Mouse (Mus musculus) B cell, adult 2 months (primary cell): ENCODE data around the gene Cep95.
"Not testable (repeated sequence)": the region's sequence is repeated elsewhere in the genome, so short reads cannot be mapped to it uniquely, and the experiment has no call there.

Experiments
- DNase-seq, 2 experiments: peaks; one replicate each; pipeline ENCODE4 v3.0.0; 2022

The Cep95 gene

GRCm38 (mm10) chr11:106777395-106777794 lies 11.7 kb upstream of the Cep95 start:
- DNase-seq: no peak

DNA sequence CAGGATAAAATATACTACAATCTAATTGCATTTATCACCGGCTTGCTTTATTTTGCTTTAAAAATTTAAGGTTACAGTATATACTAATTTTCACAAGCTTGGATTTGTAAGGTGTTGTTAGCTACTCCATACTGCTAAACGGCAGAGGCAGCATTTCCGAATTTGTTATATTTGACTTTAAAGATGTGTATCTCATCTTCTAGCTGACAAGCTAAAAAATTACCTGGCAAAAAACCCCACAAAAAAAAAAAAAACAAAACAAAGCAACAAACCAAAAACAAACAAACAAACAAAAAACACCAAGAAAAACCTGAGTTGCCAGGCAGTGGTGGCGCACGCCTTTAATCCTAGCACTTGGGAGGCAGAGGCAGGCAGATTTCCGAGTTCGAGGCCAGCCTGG lies 10.9 kb upstream of the Cep95 start:
- no peak for DNase-seq

DNA sequence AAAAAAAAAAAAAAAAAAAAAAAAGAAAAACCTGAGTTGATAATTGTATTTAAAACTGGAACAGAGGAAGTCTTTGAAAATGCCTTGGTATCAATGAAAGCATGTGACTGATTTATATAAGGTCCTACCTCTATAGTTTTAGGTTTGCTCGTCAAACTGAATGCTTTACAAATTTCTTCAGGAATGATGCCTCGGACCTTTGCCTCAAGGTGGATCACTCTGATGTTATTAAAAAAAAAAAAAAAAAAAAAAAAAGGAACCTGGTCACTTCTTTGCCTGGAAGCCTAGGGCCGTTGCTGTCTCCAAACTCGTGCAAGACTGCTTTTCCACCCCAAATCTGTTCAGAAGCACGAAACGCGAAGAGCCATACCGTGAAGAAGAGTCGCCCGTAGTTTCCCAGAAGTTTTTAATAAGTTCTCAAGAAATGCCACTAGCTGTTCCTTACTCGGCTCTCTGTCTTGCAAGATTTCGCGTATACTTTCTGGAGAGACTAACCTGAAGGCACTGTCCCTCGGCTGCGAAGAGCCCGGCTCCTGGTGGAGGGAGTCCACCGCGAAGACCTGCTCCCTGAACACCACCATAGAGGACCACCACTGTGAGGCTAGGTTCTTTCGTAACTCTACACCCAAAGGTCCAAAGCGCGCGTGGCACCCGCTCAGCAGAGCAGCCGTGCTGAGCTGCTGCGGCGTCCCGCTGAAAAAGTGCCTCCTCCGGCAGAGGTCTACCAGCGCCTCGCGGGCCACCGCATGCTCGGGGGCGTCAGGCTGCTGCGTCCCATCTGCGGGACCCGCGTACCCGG lies 10.3 kb upstream of the Cep95 start:
- DNase-seq: no peak

DNA sequence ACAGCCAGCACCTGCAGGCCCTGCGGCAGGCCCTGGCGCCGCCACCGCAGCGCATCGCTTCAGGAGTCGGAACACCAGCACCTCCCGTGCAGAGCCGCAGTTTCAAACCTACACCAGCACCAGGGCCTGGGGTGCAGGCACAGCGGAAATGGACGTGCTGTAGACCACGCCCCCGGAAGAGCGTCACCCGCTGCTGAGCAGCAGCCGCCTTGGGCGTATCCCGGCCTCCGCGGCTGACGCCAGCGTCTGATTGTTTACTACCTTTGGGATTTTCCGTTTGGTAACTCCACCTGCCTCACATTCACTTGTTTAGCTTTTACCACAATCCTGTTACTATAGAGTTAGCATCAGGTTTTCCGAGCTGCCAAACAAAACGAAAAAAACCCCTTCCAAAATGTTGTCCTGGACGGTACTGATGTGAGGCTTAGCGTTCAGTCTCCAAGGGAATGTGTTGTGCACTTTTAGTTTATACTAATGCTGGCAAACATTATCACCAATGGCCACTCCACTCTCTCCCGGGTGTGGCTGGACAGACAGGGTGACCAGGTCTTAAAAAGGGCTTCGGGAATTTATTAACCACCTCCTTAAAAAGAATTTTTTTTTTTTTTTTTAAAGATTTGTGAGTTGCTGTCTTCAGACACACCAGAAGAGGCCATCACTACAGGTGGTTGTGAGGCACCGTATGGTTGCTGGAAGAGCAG lies 9.5 kb upstream of the Cep95 start, which contains the start of gene Polg2:
Gene Polg2, minus strand, starts transcription at position 150 of the 701 bp plus-strand sequence.
- DNase-seq: peak; percentile 96 to 97

DNA sequence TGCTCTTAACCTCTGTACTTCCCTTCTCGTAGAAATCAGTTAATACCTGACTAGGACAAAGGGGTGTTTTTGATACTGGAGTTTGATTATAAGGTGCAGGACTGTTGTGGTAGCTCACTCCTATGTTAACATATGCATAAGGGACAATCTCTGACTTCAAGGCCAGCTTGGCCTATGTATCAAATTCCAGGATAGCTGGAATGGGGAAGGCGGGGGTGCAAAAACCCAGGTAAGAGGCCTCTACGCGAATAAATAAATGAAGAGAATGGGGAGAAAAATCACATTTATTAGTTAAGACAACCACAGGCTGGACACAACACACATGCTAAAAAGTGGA lies 9.0 kb upstream of the Cep95 start:
- DNase-seq: no peak

GRCm38 (mm10) chr11:106780590-106781220 lies 8.3 kb upstream of the Cep95 start:
- peak in 1 of 2 experiments; percentile 32 for DNase-seq

DNA sequence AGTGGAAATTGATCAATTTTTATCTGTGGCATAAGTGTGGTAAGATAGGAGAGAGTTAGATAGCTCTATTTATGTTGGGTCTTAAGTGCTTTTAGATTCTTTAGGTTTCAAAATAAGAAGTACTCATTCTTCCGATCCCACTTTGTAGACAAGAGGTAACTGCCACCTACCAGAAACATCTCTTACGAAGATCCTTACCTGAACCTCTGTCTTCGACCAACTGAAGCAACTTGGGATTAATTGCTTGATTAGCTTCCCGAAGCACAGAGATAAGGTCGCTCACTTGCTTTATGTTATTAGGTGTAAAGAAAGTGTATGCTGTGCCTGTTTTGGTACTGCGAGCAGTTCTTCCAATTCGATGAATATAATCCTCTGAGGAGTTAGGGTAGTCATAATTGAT lies 6.8 kb upstream of the Cep95 start:
- DNase-seq: not testable (repeated sequence)

GRCm38 (mm10) chr11:106782841-106783764 lies 5.9 kb upstream of the Cep95 start:
- peak; percentile 28 to 39 for DNase-seq

GRCm38 (mm10) chr11:106784476-106784875 lies 4.6 kb upstream of the Cep95 start:
- no peak for DNase-seq

DNA sequence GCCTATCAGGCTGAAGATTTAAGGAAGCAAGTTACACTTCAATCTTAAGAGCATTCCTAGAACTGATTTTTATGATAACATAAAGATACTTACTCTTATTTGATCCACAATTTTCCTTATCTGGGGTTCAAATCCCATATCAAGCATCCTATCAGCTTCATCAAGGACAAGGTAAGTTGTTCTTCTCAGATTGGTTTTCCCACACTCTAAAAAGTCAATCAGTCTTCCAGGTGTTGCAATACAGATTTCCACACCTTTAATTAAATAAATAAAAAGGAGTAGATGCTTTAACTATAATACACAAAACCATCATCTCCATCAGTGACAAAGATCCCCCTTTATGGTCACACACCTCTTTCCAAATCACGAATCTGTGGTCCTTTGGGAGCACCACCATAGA lies 4.0 kb upstream of the Cep95 start:
- no peak for DNase-seq

GRCm38 (mm10) chr11:106787131-106788025 lies 1.7 kb upstream of the Cep95 start:
- peak; percentile 90 to 91 for DNase-seq

DNA sequence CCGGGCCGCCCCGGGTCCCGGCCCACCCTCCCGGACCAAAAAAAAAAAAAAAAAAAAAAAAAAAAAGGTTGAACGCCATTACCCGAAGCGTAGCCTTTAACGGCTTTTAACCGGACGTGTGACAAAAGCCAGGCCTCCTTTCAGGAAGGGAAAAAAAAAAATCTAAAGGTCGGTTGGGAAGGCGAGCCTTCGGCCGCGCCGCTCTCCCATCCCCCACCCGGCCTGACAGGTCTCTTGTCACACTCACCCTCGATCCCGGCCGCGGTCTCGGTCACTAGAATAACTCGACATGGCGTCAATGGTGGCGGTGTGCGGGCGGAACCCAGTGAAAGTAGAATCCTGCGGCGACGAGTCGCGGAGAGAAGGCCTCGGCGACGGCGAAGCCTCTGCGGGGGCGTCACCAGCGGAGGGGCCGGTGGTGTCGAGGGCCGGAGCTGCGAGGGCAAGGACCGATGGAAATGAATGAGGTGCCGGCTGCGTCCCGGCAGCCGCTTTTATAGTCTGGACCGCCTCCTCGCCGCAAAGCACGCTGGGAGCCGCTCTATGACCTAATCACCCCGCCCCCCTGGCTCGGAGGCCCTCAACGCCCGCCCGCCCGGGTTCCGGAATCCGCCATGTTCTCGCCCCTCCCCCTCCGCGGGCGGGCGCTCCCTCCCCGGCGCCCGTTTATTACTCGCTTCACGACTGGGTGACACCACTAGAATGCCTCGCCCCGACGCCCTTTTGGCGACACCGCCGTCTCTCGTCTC lies 852 bp upstream of the Cep95 start:
- peak; percentile 99 for DNase-seq

DNA sequence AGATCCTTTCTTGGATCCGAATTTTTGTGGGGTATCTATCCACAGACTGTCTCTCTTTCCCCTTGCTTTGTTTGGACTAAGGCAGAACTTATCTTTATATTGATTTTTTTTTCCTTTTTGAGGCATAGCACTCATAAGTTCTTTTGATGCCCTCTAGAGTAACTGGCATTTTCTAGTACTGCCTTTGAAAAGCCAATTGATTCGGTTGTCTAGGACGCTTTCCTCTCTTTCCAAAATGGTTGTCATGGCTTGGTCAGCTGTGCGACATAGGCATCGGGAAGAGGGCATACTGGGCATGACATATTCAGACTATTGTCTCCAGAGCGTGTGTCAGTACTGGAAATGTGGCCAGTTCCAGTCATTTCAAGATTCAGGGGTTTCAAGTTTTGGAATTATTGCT lies 597 bp downstream of the Cep95 start:
- no peak for DNase-seq

DNA sequence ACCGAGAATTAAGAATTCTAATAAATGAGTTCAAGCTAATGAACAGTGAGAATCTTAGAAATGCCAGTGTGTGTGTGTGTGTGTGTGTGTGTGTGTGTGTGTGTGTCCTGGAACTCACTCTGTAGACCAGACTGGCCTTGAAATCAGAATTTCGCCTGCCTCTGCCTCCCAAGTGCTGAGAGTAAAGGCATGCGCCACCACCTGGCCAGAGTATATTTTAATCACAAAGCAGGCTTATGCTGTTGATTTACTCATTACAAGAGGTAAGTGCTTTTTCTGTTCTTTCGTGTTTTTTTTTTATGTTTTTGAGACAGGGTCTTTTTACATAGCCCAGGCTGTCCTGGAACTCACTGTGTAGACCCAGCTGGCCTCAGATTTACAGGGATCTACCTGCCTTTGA lies 4.8 kb downstream of the Cep95 start:
- DNase-seq: peak; percentile 31 to 44

DNA sequence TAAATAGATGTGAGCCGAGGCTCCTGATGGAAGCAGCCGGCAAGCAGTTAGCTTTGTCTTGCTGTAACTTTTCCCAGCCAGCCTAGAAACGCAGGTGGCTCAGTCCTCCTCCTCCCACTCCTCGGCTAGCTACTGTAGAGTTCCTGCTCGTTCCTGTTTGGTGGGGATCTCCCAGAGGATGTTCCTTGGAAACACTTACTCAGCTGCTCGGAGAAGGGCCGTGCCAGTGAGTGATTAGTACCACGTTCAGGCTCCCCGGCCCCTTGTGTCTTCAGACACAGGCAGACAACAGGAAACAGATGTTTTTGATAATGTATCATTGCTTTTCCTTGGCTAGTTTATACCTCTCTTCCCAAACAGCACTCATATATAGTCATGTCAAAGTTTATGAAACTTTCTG lies 6.6 kb downstream of the Cep95 start:
- DNase-seq: no peak

- DNase-seq: no peak
These were observed 13.1 kb downstream of the Cep95 start for GRCm38 (mm10) chr11:106802069-106802627.

GRCm38 (mm10) chr11:106807442-106807841 lies 18.4 kb downstream of the Cep95 start:
- not testable (repeated sequence) for DNase-seq

GRCm38 (mm10) chr11:106812410-106813136 lies 23.5 kb downstream of the Cep95 start:
- DNase-seq: no peak

GRCm38 (mm10) chr11:106814601-106815320 lies 25.7 kb downstream of the Cep95 start:
- DNase-seq: no peak
